Mouse (Mus musculus) limb, embryonic 13.5 days (tissue): ENCODE data around the gene Epo. TPM values are rescaled to one million over a fixed set of nuclear protein-coding genes. Genes with fewer than 3 reads are reported as not detected.

Source experiments
- ATAC-seq: fragments of 200-750 bp; cut with Nextera tagmentation; 2 replicates; pipeline ENCODE4 v1.8.0; 2017; ENCODE audit warnings: low read depth, moderate number of reproducible peaks, moderate TSS enrichment; ENCODE audit not compliant: low FRiP score
- H3K27ac ChIP-seq: fragments of 300-500 bp; sonication (generic); 2 replicates; pipeline ENCODE4 v1.5.1; 2015; ENCODE audit warnings: inconsistent platforms, mild to moderate bottlenecking, moderate library complexity
- H3K27me3 ChIP-seq: fragments of 300-500 bp; sonication (generic); 2 replicates; pipeline ENCODE4 v1.6.1; 2015; ENCODE audit warnings: mild to moderate bottlenecking, inconsistent platforms
- H3K36me3 ChIP-seq: fragments of 300-500 bp; sonication (generic); 2 replicates; pipeline ENCODE4 v1.6.1; 2015; ENCODE audit warnings: inconsistent platforms, mild to moderate bottlenecking, moderate library complexity
- H3K4me1 ChIP-seq: fragments of 300-500 bp; sonication (generic); 2 replicates; pipeline ENCODE4 v1.6.1; 2015; ENCODE audit warnings: inconsistent platforms
- H3K4me2 ChIP-seq: fragments of 300-500 bp; sonication (generic); replicated peaks from 2 replicates; pipeline ENCODE4 v1.6.1; 2015; ENCODE audit warnings: inconsistent platforms, mild to moderate bottlenecking, moderate library complexity
- H3K4me3 ChIP-seq: fragments of 300-500 bp; sonication (generic); 2 replicates; pipeline ENCODE4 v1.5.1; 2015; ENCODE audit warnings: moderate library complexity, mild to moderate bottlenecking, inconsistent platforms
- H3K9ac ChIP-seq: fragments of 300-500 bp; sonication (generic); 2 replicates; pipeline ENCODE4 v1.6.1; 2015; ENCODE audit warnings: mild to moderate bottlenecking, inconsistent platforms
- H3K9me3 ChIP-seq: fragments of 300-500 bp; sonication (generic); 2 replicates; pipeline ENCODE4 v1.6.1; 2016; ENCODE audit warnings: inconsistent platforms
- WGBS: fragments of 180-500 bp; shearing (Covaris S2); methylation state at CpG from one replicate; pipeline ENCODE4 v1.1.7; 2015; 5-methylcytosine and 5-hydroxymethylcytosine counted together
- polyA plus RNA-seq: library from polyadenylated mRNA; unstranded; fragments of >200 nt; fragmentation: Nextera tagmentation; extraction: Ambion mirVana; gene quantifications from 2 replicates; pipeline ENCODE4 v1.2.1, GENCODE M21; 2015

Gene Epo
- polyA plus RNA-seq, 1 experiment from 2014 or later: 0.78 TPM

DNA sequence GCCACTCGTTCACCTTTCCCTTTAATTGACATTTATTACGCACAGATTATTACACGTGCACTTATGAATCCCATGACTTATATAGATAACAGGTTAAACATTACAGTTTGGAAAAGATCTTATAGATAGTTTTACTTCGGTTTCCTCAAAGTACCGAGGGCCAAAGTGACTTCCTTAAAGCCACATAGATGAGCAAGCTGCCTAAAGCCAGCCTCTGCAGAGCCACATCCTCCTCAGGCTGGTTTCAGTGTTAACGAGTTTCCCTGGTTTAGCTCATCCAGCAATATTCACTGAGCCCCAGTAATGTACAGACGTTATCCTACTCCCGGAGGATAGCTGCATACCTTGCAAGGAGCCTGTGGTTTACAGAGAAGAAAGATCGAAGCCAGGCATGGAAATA is 2.3 kb upstream of the Epo start:
- H3K4me2 ChIP-seq: no peak overlapping the region
- no peak overlapping the region for H3K27ac ChIP-seq
- H3K9me3 ChIP-seq: no peaks in the 10 kb centered on the region
- H3K4me3 ChIP-seq: no peak overlapping the region
- no peak overlapping the region for H3K9ac ChIP-seq
- peaks cover 7% of the 10 kb centered on the region for H3K4me1 ChIP-seq
- WGBS: 75% methylated on average over 9 of the region's 9 CpGs
- H3K36me3 ChIP-seq: no peaks in the 10 kb centered on the region
- no peak for ATAC-seq
- H3K27me3 ChIP-seq: no peaks in the 10 kb centered on the region

GRCm38 (mm10) chr5:137534762-137535161 is 1.7 kb upstream of the Epo start:
- H3K36me3 ChIP-seq: peaks cover 5% of the 10 kb centered on the region
- WGBS: 91% methylated on average over 3 of the region's 3 CpGs

GRCm38 (mm10) chr5:137532808-137533116 is 280 bp downstream of the Epo start:
- H3K9ac ChIP-seq: peak overlapping the region; percentile 93
- 0% methylated on average over 9 of the region's 12 CpGs for WGBS

More at GRCm38 (mm10) chr5:137534762-137535161, 1.7 kb upstream of the Epo start:
- Histone ChIP-seq H3K27ac (no peak overlapping the region), H3K4me3 (no peak overlapping the region), H3K4me2 (no peak overlapping the region), H3K4me1 (peaks cover 12% of the 10 kb centered on the region), H3K27me3 (no peaks in the 10 kb centered on the region), H3K9me3 (no peaks in the 10 kb centered on the region), H3K9ac (no peak overlapping the region)
- ATAC-seq: no peak

DNA sequence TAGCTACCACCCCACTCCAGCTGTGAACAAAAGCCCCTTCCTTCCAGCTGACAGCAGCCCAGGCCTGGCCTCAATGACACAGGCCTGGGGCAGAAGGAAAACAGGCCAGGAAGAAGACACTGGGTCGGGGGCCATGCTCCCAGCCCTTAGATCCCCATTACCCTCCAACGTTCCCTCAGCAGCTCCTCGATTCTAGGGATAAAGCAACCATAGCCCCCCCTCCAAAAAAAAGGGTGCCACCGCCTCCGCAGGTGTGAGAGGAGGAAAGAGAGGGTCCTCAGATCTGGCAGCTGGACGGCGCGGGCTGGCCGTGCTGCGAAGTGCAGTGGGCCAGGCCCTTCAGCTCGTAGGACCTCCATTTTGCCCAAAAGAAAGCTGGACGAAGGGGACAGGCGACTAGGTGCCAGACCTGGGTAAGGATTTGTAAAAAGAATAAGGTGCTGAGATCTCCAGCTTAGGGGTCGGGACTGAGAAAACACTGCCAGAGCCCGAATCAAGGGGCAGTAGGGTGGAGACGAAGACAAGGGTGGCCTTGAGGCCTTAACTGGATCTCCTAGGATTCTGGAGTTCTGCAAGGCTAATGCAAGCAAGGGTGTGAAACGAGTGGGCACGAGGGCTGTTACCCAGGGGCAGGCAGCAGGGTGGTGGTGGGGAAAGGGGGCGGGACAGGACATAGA is 773 bp downstream of the Epo start:
- no peak for ATAC-seq
- Histone ChIP-seq H3K4me2 (peak overlapping the region; percentile 98), H3K27me3 (no peaks in the 10 kb centered on the region), H3K36me3 (peaks cover 30% of the 10 kb centered on the region), H3K27ac (peak overlapping the region; percentile 95), H3K4me1 (peaks cover 30% of the 10 kb centered on the region), H3K9me3 (no peaks in the 10 kb centered on the region), H3K9ac (peak overlapping the region; percentile 93), H3K4me3 (peak overlapping the region; percentile 86)
- under 1% methylated on average over 19 of the region's 19 CpGs for WGBS

More at GRCm38 (mm10) chr5:137532808-137533116, 280 bp downstream of the Epo start:
- no peaks in the 10 kb centered on the region for H3K27me3 ChIP-seq
- no peaks in the 10 kb centered on the region for H3K9me3 ChIP-seq
- peaks cover 25% of the 10 kb centered on the region for H3K4me1 ChIP-seq
- peak overlapping the region; percentile 86 for H3K4me3 ChIP-seq
- peaks cover 25% of the 10 kb centered on the region for H3K36me3 ChIP-seq
- H3K4me2 ChIP-seq: peak overlapping the region; percentile 98
- ATAC-seq: peak; percentile 3; the same call in 1 of the 2 replicates
- H3K27ac ChIP-seq: peak overlapping the region; percentile 95

- Histone ChIP-seq H3K9me3 (no peaks in the 10 kb centered on the region), H3K4me2 (peak overlapping the region; percentile 98), H3K27me3 (no peaks in the 10 kb centered on the region), H3K36me3 (peaks cover 33% of the 10 kb centered on the region), H3K27ac (peak overlapping the region; percentile 95), H3K9ac (peak overlapping the region; percentile 93), H3K4me3 (peak overlapping the region; percentile 86), H3K4me1 (peaks cover 32% of the 10 kb centered on the region)
- under 1% methylated on average over 51 of the region's 51 CpGs for WGBS
- peak; percentile 0; the same call in 1 of the 2 replicates for ATAC-seq
Measured at GRCm38 (mm10) chr5:137531414-137532130, 1.5 kb downstream of the Epo start.

DNA sequence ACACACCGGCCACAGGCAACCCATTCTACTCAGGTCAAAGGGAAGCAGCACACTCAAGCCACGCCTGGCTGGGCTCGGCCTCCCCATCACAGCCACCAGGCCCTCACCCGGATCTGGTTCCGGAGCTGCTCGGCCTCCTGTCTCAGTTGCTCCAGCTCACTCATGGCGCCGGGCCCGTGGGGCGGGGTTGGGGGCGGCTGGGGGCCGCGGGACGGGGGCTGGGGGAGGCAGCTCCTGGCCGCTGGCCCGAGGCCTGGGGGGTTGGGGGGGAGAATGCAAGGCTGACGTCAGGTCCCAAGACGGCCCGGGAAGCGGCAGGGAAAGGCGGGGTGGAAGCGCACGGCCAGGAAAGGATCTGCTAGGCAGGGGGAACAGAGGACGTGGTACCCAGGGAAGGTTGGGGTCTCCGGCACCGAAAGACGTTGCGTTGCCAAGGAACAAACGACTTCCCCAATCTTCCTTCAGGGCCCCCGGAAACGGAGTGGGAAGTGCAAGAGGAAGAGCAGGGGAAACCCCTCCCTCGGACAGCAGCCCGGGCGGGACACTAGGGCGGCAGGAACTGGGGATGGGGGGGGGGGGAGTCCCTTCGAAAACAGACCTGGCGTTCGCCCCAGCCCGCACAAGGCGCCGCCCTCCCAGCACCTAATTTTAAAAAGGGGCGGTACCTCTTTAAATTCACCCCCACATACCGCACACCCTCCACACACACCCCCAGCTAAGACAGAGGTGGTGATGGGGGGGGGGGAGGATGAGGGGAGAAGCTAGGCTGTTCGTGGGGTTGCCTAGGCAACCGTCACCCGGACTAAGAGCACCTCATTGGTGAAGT is 2.2 kb downstream of the Epo start:
- 0% methylated on average over 44 of the region's 46 CpGs for WGBS
- ATAC-seq: peak; percentile 38
- Histone ChIP-seq H3K36me3 (peaks cover 40% of the 10 kb centered on the region), H3K4me2 (peak overlapping the region; percentile 98), H3K4me1 (peaks cover 38% of the 10 kb centered on the region), H3K9ac (peak overlapping the region; percentile 93), H3K4me3 (peak overlapping the region; percentile 86), H3K27ac (peak overlapping the region; percentile 95), H3K27me3 (no peaks in the 10 kb centered on the region), H3K9me3 (no peaks in the 10 kb centered on the region)

- WGBS: 73% methylated on average over 8 of the region's 8 CpGs
- H3K27me3 ChIP-seq: no peaks in the 10 kb centered on the region
- H3K4me3 ChIP-seq: peak overlapping the region; percentile 86
- H3K4me2 ChIP-seq: peak overlapping the region; percentile 98
- H3K36me3 ChIP-seq: peaks cover 47% of the 10 kb centered on the region
- no peak for ATAC-seq
- H3K27ac ChIP-seq: peak overlapping the region; percentile 95
- peaks cover 38% of the 10 kb centered on the region for H3K4me1 ChIP-seq
- peak overlapping the region; percentile 93 for H3K9ac ChIP-seq
- H3K9me3 ChIP-seq: no peaks in the 10 kb centered on the region
Measured at GRCm38 (mm10) chr5:137530075-137530474, 3.0 kb downstream of the Epo start.

GRCm38 (mm10) chr5:137529221-137529995 is 3.6 kb downstream of the Epo start:
- peak overlapping the region; percentile 98 for H3K4me2 ChIP-seq
- peak overlapping the region; percentile 95; the same call in 1 of the 2 replicates for H3K27ac ChIP-seq
- H3K9me3 ChIP-seq: no peaks in the 10 kb centered on the region
- H3K9ac ChIP-seq: peak overlapping the region; percentile 93; the same call in 1 of the 2 replicates
- H3K27me3 ChIP-seq: no peaks in the 10 kb centered on the region
- ATAC-seq: no peak
- 67% methylated on average over 15 of the region's 15 CpGs for WGBS
- peaks cover 38% of the 10 kb centered on the region for H3K4me1 ChIP-seq
- peaks cover 53% of the 10 kb centered on the region for H3K36me3 ChIP-seq
- H3K4me3 ChIP-seq: peak overlapping the region; percentile 86

DNA sequence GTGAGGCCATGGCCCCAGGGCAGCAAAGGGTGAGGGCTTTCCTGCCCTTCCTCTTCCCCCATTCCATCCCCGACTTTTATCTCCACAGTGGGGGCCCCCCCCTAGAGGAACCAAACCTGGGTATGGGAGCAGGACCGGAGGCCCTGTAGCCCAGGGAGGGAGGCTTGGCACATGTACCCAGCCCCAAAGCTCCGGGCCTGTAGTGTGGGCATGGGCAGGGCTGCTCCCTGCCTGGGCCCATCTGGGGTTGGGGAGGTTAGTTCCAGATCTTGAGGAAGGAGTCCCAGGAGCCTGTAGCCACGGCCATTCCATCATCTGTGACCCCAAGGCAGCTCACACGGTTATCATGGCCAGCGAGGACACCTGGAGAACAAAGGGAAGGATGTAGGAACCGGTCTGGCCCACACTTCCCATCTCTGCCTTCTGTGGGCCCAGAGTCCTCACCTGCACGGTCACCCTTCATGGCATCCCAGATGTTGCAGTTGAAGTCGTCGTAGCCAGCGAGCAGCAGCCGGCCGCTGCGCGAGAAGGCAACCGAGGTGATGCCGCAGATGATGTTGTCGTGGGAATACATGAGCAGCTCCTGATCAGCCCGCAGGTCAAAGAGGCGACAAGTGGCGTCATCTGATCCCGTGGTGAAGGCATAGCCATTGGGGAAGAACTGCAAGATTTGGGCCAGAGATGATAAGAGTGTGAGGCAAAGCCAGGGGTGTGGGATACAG is 4.6 kb downstream of the Epo start:
- Histone ChIP-seq H3K4me2 (no peak overlapping the region), H3K27me3 (no peaks in the 10 kb centered on the region), H3K4me3 (no peak overlapping the region), H3K9ac (peak overlapping the region; percentile 43; the same call in 1 of the 2 replicates), H3K9me3 (no peaks in the 10 kb centered on the region), H3K4me1 (peaks cover 35% of the 10 kb centered on the region), H3K36me3 (peaks cover 63% of the 10 kb centered on the region), H3K27ac (no peak overlapping the region)
- 85% methylated on average over 22 of the region's 22 CpGs for WGBS
- no peak for ATAC-seq

GRCm38 (mm10) chr5:137527413-137527812 is 5.6 kb downstream of the Epo start:
- peaks cover 73% of the 10 kb centered on the region for H3K36me3 ChIP-seq
- ATAC-seq: no peak
- 47% methylated on average over 1 of the region's 1 CpGs for WGBS

More at GRCm38 (mm10) chr5:137527413-137527812, 5.6 kb downstream of the Epo start:
- Histone ChIP-seq H3K9ac (no peak overlapping the region), H3K27ac (no peak overlapping the region), H3K4me3 (no peak overlapping the region), H3K4me2 (no peak overlapping the region), H3K27me3 (no peaks in the 10 kb centered on the region), H3K9me3 (no peaks in the 10 kb centered on the region), H3K4me1 (peaks cover 35% of the 10 kb centered on the region)
